10 mouse cellular contexts compared by ENCODE assay signal in the genomic region with DNA sequence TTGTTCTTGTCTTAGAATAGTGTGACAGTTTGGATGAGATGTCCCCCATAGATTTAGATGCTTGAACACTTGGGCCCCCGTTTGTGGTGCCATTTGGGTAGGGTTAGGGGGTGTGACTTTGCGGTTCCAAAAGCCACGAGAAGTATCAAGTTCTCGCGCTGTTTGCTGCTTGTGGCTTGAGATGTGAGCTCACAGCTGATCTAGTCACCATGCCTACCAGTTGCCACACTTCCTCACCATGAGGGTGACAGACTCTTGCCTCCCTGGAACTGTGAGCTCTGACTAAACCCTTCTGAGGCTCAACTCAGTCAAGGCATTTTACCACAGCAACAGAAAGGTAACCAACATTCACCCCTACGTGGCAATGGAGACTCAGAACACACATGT.
DNase-seq lines count a peak whose midpoint lies in the region; ATAC-seq and TF ChIP-seq lines count a peak whose summit lies in the region.
"Had no signal": no experiment of that assay in that cellular context is flagged by ENCODE, and none has a peak within 500 bp of the region (broad histone marks: within the 10 kb centered on the region; RNA-seq: fewer than 3 reads in every experiment).

No protein-coding gene starts in this region.

- peak; percentile 54 for TF ChIP-seq POLR2A in CH12.LX (IDR thresholded peaks at IDR 0.05; ENCODE audit: low read depth, low read length)

- 0 out of 2 replicates have a peak overlapping the region, but pooled peaks have one; percentile 20 for H3K9ac ChIP-seq in CH12.LX (ENCODE audit: insufficient read depth, low read depth)
- no peak overlapping the region for H3K9ac ChIP-seq in liver, postnatal 0 days (replicated peaks)
- no peak overlapping the region for H3K9ac ChIP-seq in stomach, embryonic 16.5 days (ENCODE audit: low read length)
- H3K9ac ChIP-seq in hindbrain, embryonic 11.5 days (ENCODE audit: low read depth, low read length): no peak overlapping the region
- H3K9ac ChIP-seq: midbrain, embryonic 15.5 days had no signal

- peak overlapping the region; percentile 54 for H3K27ac ChIP-seq in CH12.LX (ENCODE audit: insufficient read depth, low read depth)
- H3K27ac ChIP-seq in liver, postnatal 0 days (ENCODE audit: low read depth): peak overlapping the region; percentile 82; the same call in 1 of the 2 replicates
- H3K27ac ChIP-seq in stomach, embryonic 16.5 days (ENCODE audit: low read length): no peak overlapping the region
- H3K27ac ChIP-seq in hindbrain, embryonic 11.5 days (ENCODE audit: low read depth, low read length): no peak overlapping the region
- H3K27ac ChIP-seq: hindbrain, postnatal 0 days; midbrain, embryonic 15.5 days had no signal

- H3K9me3 ChIP-seq in CH12.LX (replicated peaks; ENCODE audit: low read length): no peaks in the 10 kb centered on the region
- H3K9me3 ChIP-seq in liver, postnatal 0 days (ENCODE audit: low read length): no peaks in the 10 kb centered on the region
- H3K9me3 ChIP-seq in stomach, embryonic 16.5 days (replicated peaks; ENCODE audit: control insufficient read depth, low read length): no peaks in the 10 kb centered on the region
- H3K9me3 ChIP-seq in hindbrain, embryonic 11.5 days (ENCODE audit: control insufficient read depth, low read length): no peaks in the 10 kb centered on the region
- H3K9me3 ChIP-seq: midbrain, embryonic 15.5 days had no signal

- H3K27me3 ChIP-seq in CH12.LX (replicated peaks): no peaks in the 10 kb centered on the region
- no peaks in the 10 kb centered on the region for H3K27me3 ChIP-seq in liver, postnatal 0 days (ENCODE audit: insufficient read depth, low read length)
- H3K27me3 ChIP-seq in stomach, embryonic 16.5 days (ENCODE audit: control insufficient read depth, insufficient read depth, low read length): no peaks in the 10 kb centered on the region
- no peaks in the 10 kb centered on the region for H3K27me3 ChIP-seq in hindbrain, embryonic 11.5 days (ENCODE audit: control insufficient read depth, insufficient read depth, low read length)
- H3K27me3 ChIP-seq: midbrain, embryonic 15.5 days had no signal

- TF ChIP-seq CTCF in CH12.LX (conservative IDR thresholded peaks at IDR 0.05 in 1 of 2, IDR thresholded peaks at IDR 0.05 in 1 of 2; ENCODE audit: low read depth in 2 of 2, low read length in 2 of 2): no peak
- no peak for TF ChIP-seq CTCF in liver, postnatal 0 days (IDR thresholded peaks at IDR 0.05; ENCODE audit: low read depth)

- no peak for TF ChIP-seq RAD21 in CH12.LX (IDR thresholded peaks at IDR 0.05; ENCODE audit: low read depth, low read length)

- no peak overlapping the region for H3K4me3 ChIP-seq in CH12.LX (replicated peaks in 1 of 3; ENCODE audit: low read depth in 2 of 3, low read length in 2 of 3, poor library complexity in 1 of 3)
- no peak overlapping the region for H3K4me3 ChIP-seq in liver, postnatal 0 days (ENCODE audit: low read depth, low read length)
- H3K4me3 ChIP-seq in stomach, embryonic 16.5 days (replicated peaks; ENCODE audit: low read length): no peak overlapping the region
- H3K4me3 ChIP-seq in hindbrain, embryonic 11.5 days (ENCODE audit: low read depth, low read length): no peak overlapping the region
- H3K4me3 ChIP-seq: midbrain, embryonic 15.5 days had no signal

- peaks cover 21% of the 10 kb centered on the region for H3K79me2 ChIP-seq in CH12.LX (replicated peaks; ENCODE audit: control insufficient read depth, extremely low read depth, insufficient read depth, poor library complexity, severe bottlenecking)

- H3K36me3 ChIP-seq in CH12.LX (replicated peaks in 1 of 2; ENCODE audit: control insufficient read depth in 1 of 2, insufficient read depth in 1 of 2, low read length in 1 of 2): peaks cover 30% of the 10 kb centered on the region in 2 experiments
- no peaks in the 10 kb centered on the region for H3K36me3 ChIP-seq in liver, postnatal 0 days (replicated peaks; ENCODE audit: insufficient read depth, low read length)
- H3K36me3 ChIP-seq in stomach, embryonic 16.5 days (ENCODE audit: control insufficient read depth, insufficient read depth, low read length): no peaks in the 10 kb centered on the region
- H3K36me3 ChIP-seq in hindbrain, embryonic 11.5 days (ENCODE audit: control insufficient read depth, insufficient read depth, low read length): no peaks in the 10 kb centered on the region
- H3K36me3 ChIP-seq: midbrain, embryonic 15.5 days had no signal

- peak; percentile 82 for ATAC-seq in liver, postnatal 0 days
- 0 out of 2 replicates have a peak, but pooled peaks have one; percentile 17 for ATAC-seq in stomach, embryonic 16.5 days (ENCODE audit: insufficient read depth, low FRiP score)
- no peak for ATAC-seq in hindbrain, embryonic 11.5 days (ENCODE audit: low FRiP score)
- ATAC-seq: hindbrain, postnatal 0 days; midbrain, embryonic 15.5 days had no signal

- peak; percentile 84 for DNase-seq in CH12.LX (ENCODE audit: extremely low read depth)
- peak; percentile 60 for DNase-seq in c-Kit-positive CD71-positive TER-119-negative erythroid progenitor cells, embryonic 14.5 days (ENCODE audit: low read depth)
- peak; percentile 44 for DNase-seq in liver, postnatal 0 days
- no peak for DNase-seq in gastrocnemius, adult 8-10 months (ENCODE audit: low spot score in 2 of 2)
- DNase-seq in hindbrain, embryonic 11.5 days (ENCODE audit: low spot score): no peak
- no peak for DNase-seq in retina, postnatal 1 day
- DNase-seq: cerebellum, adult 8-10 months had no signal

- WGBS in liver, postnatal 0 days (ENCODE audit: insufficient replicate concordance): 37% methylated on average over 6 of the region's 6 CpGs
- WGBS in stomach, embryonic 16.5 days: 65% methylated on average over 6 of the region's 6 CpGs
- WGBS in hindbrain, embryonic 11.5 days: 82% methylated on average over 6 of the region's 6 CpGs

- peaks cover 33 to 70% of the 10 kb centered on the region in 2 experiments for H3K4me1 ChIP-seq in CH12.LX (ENCODE audit: control insufficient read depth in 1 of 2, insufficient read depth in 2 of 2)
- H3K4me1 ChIP-seq in liver, postnatal 0 days (ENCODE audit: insufficient read depth): peaks cover 21% of the 10 kb centered on the region
- H3K4me1 ChIP-seq in stomach, embryonic 16.5 days (ENCODE audit: control insufficient read depth, insufficient read depth, low read length): no peaks in the 10 kb centered on the region
- H3K4me1 ChIP-seq in hindbrain, embryonic 11.5 days (replicated peaks; ENCODE audit: control insufficient read depth, insufficient read depth, low read length): no peaks in the 10 kb centered on the region
- H3K4me1 ChIP-seq: midbrain, embryonic 15.5 days had no signal

- dilution Hi-C loops in CH12.LX (cut with MboI; ENCODE audit: extremely low pct_ligation_motif_present, extremely low pct_unique_long_range_greater_than_20kb, low sequenced_read_pairs): no loop called here

- in situ Hi-C loops in CH12.LX (cut with MboI; ENCODE audit: low pct_ligation_motif_present, low pct_unique_long_range_greater_than_20kb, low sequenced_read_pairs): no loop called here

- no peak overlapping the region for H3K4me2 ChIP-seq in CH12.LX (ENCODE audit: insufficient read depth, low read depth, poor library complexity, severe bottlenecking)
- H3K4me2 ChIP-seq in liver, postnatal 0 days (ENCODE audit: low read depth, low read length): no peak overlapping the region
- no peak overlapping the region for H3K4me2 ChIP-seq in stomach, embryonic 16.5 days (ENCODE audit: low read depth, low read length)
- H3K4me2 ChIP-seq in hindbrain, embryonic 11.5 days (replicated peaks; ENCODE audit: low read depth, low read length): no peak overlapping the region
- H3K4me2 ChIP-seq: midbrain, embryonic 15.5 days had no signal

- no peak for TF ChIP-seq EP300 in CH12.LX (IDR thresholded peaks at IDR 0.05; ENCODE audit: low read length)
- no peak for TF ChIP-seq EP300 in liver, postnatal 0 days (IDR thresholded peaks at IDR 0.05; ENCODE audit: low read depth)

TF ChIP-seq in CH12.LX, 34 proteins besides CTCF, POLR2A, EP300 and RAD21:
- no peak; the same call in 1 of the 2 replicates for TF ChIP-seq MAZ (IDR thresholded peaks at IDR 0.05; ENCODE audit: low read depth, low read length)
- no peak for TF ChIP-seq MAX (IDR thresholded peaks at IDR 0.05; ENCODE audit: low read length)
- TF ChIP-seq MXI1 (IDR thresholded peaks at IDR 0.05; ENCODE audit: low read depth, low read length): peak; percentile 62
- TF ChIP-seq SIN3A (IDR thresholded peaks at IDR 0.05; ENCODE audit: low read length): peak; percentile 73
- TF ChIP-seq ETS1 (conservative IDR thresholded peaks at IDR 0.05; ENCODE audit: low read depth, low read length): peak; percentile 48
- TF ChIP-seq TBP (conservative IDR thresholded peaks at IDR 0.05; ENCODE audit: low read depth, low read length): no peak
- 0 out of 2 replicates have a peak, but pooled peaks have one; percentile 27 for TF ChIP-seq ELF1 (IDR thresholded peaks at IDR 0.05; ENCODE audit: low read depth, low read length)
- peak; percentile 83 for TF ChIP-seq CHD2 (IDR thresholded peaks at IDR 0.05; ENCODE audit: low read length)
- peak; percentile 21; the same call in 1 of the 2 replicates for TF ChIP-seq BHLHE40 (IDR thresholded peaks at IDR 0.05; ENCODE audit: low read depth, low read length)

Comparison
In these comparisons a context has a peak if more than half of its experiments do, and no peak if none do; other contexts are left out.
1. DNase-seq: peak in CH12.LX (single experiment), c-Kit-positive CD71-positive TER-119-negative erythroid progenitor cells, embryonic 14.5 days (single experiment) and liver, postnatal 0 days (single experiment); none in gastrocnemius, adult 8-10 months (0 of 2), hindbrain, embryonic 11.5 days (single experiment) and retina, postnatal 1 day (single experiment).
2. H3K27ac ChIP-seq: peak in CH12.LX (single experiment) and liver, postnatal 0 days (single experiment); none in stomach, embryonic 16.5 days (single experiment) and hindbrain, embryonic 11.5 days (single experiment).